Mouse (Mus musculus): ENCODE measurements around the gene Skor1. TPM values are rescaled to one million over a fixed set of nuclear protein-coding genes. Genes with fewer than 3 reads are reported as not detected.

The Skor1 gene
- polyA plus RNA-seq, 1 experiment, result not detected

- Histone ChIP-seq H3K4me1 (ENCODE audit: control insufficient read depth, insufficient read depth, low read length) (peaks cover 10% of the 10 kb centered on the region), H3K27ac (ENCODE audit: insufficient read depth, low read depth, low read length) (peak overlapping the region; percentile 3; the same call in 1 of the 2 replicates), H3K4me3 (ENCODE audit: insufficient read depth, low read length) (peak overlapping the region; percentile 56)
- no peak for TF ChIP-seq POLR2A (IDR thresholded peaks at IDR 0.05; ENCODE audit: borderline replicate concordance, low read depth, low read length)
- TF ChIP-seq CTCF (IDR thresholded peaks at IDR 0.05; ENCODE audit: low read depth, low read length), result peak; percentile 88
Measured at GRCm38 (mm10) chr9:63123451-63124438, 25.0 kb downstream of the Skor1 start.

GRCm38 (mm10) chr9:63122161-63122833 is 26.5 kb downstream of the Skor1 start:
- H3K4me3 ChIP-seq (ENCODE audit: insufficient read depth, low read length), result no peak overlapping the region
- H3K27ac ChIP-seq (ENCODE audit: insufficient read depth, low read depth, low read length), result no peak overlapping the region
- no peak for TF ChIP-seq CTCF (IDR thresholded peaks at IDR 0.05; ENCODE audit: low read depth, low read length)
- TF ChIP-seq POLR2A (IDR thresholded peaks at IDR 0.05; ENCODE audit: borderline replicate concordance, low read depth, low read length), result no peak
- H3K4me1 ChIP-seq (ENCODE audit: control insufficient read depth, insufficient read depth, low read length), result peaks cover 10% of the 10 kb centered on the region

- H3K4me1 ChIP-seq (ENCODE audit: control insufficient read depth, insufficient read depth, low read length), result 0 out of 2 replicates have a peak, but pooled peaks cover 2% of the 10 kb centered on the region
- no peak overlapping the region for H3K4me3 ChIP-seq (ENCODE audit: insufficient read depth, low read length)
- H3K27ac ChIP-seq (ENCODE audit: insufficient read depth, low read depth, low read length), result no peak overlapping the region
- TF ChIP-seq CTCF (IDR thresholded peaks at IDR 0.05; ENCODE audit: low read depth, low read length) (no peak), POLR2A (IDR thresholded peaks at IDR 0.05; ENCODE audit: borderline replicate concordance, low read depth, low read length) (no peak)
Measured at GRCm38 (mm10) chr9:63118385-63118784, 30.4 kb downstream of the Skor1 start.

GRCm38 (mm10) chr9:63112514-63112913 is 36.2 kb downstream of the Skor1 start:
- Histone ChIP-seq H3K4me3 (ENCODE audit: insufficient read depth, low read length) (no peak overlapping the region), H3K27ac (ENCODE audit: insufficient read depth, low read depth, low read length) (no peak overlapping the region), H3K4me1 (ENCODE audit: control insufficient read depth, insufficient read depth, low read length) (peaks cover 4% of the 10 kb centered on the region)
- TF ChIP-seq POLR2A (IDR thresholded peaks at IDR 0.05; ENCODE audit: borderline replicate concordance, low read depth, low read length), result no peak
- no peak for TF ChIP-seq CTCF (IDR thresholded peaks at IDR 0.05; ENCODE audit: low read depth, low read length)

- H3K4me3 ChIP-seq (ENCODE audit: insufficient read depth, low read length), result no peak overlapping the region
- no peak for TF ChIP-seq POLR2A (IDR thresholded peaks at IDR 0.05; ENCODE audit: borderline replicate concordance, low read depth, low read length)
- TF ChIP-seq CTCF (IDR thresholded peaks at IDR 0.05; ENCODE audit: low read depth, low read length), result no peak
- H3K27ac ChIP-seq (ENCODE audit: insufficient read depth, low read depth, low read length), result no peak overlapping the region
- H3K4me1 ChIP-seq (ENCODE audit: control insufficient read depth, insufficient read depth, low read length), result peaks cover 4% of the 10 kb centered on the region
Measured at GRCm38 (mm10) chr9:63109782-63110087, 39.0 kb downstream of the Skor1 start.

GRCm38 (mm10) chr9:63109020-63109781 is 39.6 kb downstream of the Skor1 start:
- Histone ChIP-seq H3K4me3 (ENCODE audit: insufficient read depth, low read length) (peak overlapping the region; percentile 69), H3K4me1 (ENCODE audit: control insufficient read depth, insufficient read depth, low read length) (peaks cover 4% of the 10 kb centered on the region), H3K27ac (ENCODE audit: insufficient read depth, low read depth, low read length) (peak overlapping the region; percentile 14; the same call in 1 of the 2 replicates)
- no peak for TF ChIP-seq POLR2A (IDR thresholded peaks at IDR 0.05; ENCODE audit: borderline replicate concordance, low read depth, low read length)
- TF ChIP-seq CTCF (IDR thresholded peaks at IDR 0.05; ENCODE audit: low read depth, low read length), result no peak

- Histone ChIP-seq H3K4me3 (ENCODE audit: insufficient read depth, low read length) (peak overlapping the region; percentile 69), H3K4me1 (ENCODE audit: control insufficient read depth, insufficient read depth, low read length) (peaks cover 4% of the 10 kb centered on the region), H3K27ac (ENCODE audit: insufficient read depth, low read depth, low read length) (no peak overlapping the region)
- TF ChIP-seq CTCF (IDR thresholded peaks at IDR 0.05; ENCODE audit: low read depth, low read length) (no peak), POLR2A (IDR thresholded peaks at IDR 0.05; ENCODE audit: borderline replicate concordance, low read depth, low read length) (no peak)
Measured at GRCm38 (mm10) chr9:63108580-63108979, 40.2 kb downstream of the Skor1 start.

- H3K4me1 ChIP-seq (ENCODE audit: control insufficient read depth, insufficient read depth, low read length), result no peaks in the 10 kb centered on the region
- TF ChIP-seq POLR2A (IDR thresholded peaks at IDR 0.05; ENCODE audit: borderline replicate concordance, low read depth, low read length) (no peak), CTCF (IDR thresholded peaks at IDR 0.05; ENCODE audit: low read depth, low read length) (no peak)
- H3K4me3 ChIP-seq (ENCODE audit: insufficient read depth, low read length), result no peak overlapping the region
- no peak overlapping the region for H3K27ac ChIP-seq (ENCODE audit: insufficient read depth, low read depth, low read length)
Measured at GRCm38 (mm10) chr9:63100660-63101059, 48.1 kb downstream of the Skor1 start.

GRCm38 (mm10) chr9:63099876-63100275 is 48.9 kb downstream of the Skor1 start:
- Histone ChIP-seq H3K4me3 (ENCODE audit: insufficient read depth, low read length) (no peak overlapping the region), H3K4me1 (ENCODE audit: control insufficient read depth, insufficient read depth, low read length) (no peaks in the 10 kb centered on the region), H3K27ac (ENCODE audit: insufficient read depth, low read depth, low read length) (no peak overlapping the region)
- no peak for TF ChIP-seq CTCF (IDR thresholded peaks at IDR 0.05; ENCODE audit: low read depth, low read length)
- TF ChIP-seq POLR2A (IDR thresholded peaks at IDR 0.05; ENCODE audit: borderline replicate concordance, low read depth, low read length), result no peak

Measured in bone marrow macrophage, adult 2 months (primary cell).